In the genomic region with DNA sequence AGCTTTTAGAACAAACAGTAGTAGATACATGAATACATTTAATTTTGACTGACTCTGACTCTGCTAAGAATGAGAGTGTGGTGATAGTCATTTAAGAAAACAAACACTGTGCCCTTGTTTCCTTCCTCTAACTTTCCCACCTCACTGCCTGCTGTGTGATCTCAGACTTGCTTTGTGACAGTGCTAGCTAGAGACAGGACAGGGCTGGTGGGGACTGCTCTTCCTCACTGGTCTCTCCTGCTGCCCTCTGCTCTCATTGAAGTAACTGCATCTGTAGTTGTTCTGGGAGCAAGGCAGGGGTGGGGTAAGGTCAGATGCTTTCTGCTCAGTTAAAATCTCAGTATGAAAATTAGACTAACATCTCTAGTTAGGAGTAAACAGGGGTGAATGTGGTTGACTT, we compare ENCODE assay signal across 9 mouse cellular contexts.
DNase-seq lines count a peak whose midpoint lies in the region; ATAC-seq and TF ChIP-seq lines count a peak whose summit lies in the region.
"Had no signal": no experiment of that assay in that cellular context is flagged by ENCODE, and none has a peak within 500 bp of the region (broad histone marks: within the 10 kb centered on the region; RNA-seq: fewer than 3 reads in every experiment).

No protein-coding gene starts in this region.

- H3K9me3 ChIP-seq in forebrain, embryonic 10.5 days = no peaks in the 10 kb centered on the region; the same call in 1 of the 2 replicates
- H3K9me3 ChIP-seq in forebrain, embryonic 13.5 days (replicated peaks) = no peaks in the 10 kb centered on the region
- no peaks in the 10 kb centered on the region for H3K9me3 ChIP-seq in heart, postnatal 0 days (replicated peaks; ENCODE audit: control insufficient read depth, low read length)

- peaks cover 41% of the 10 kb centered on the region for H3K4me1 ChIP-seq in forebrain, embryonic 10.5 days
- peaks cover 27% of the 10 kb centered on the region for H3K4me1 ChIP-seq in forebrain, embryonic 13.5 days
- H3K4me1 ChIP-seq in heart, postnatal 0 days (ENCODE audit: control insufficient read depth, insufficient read depth) = peaks cover 19% of the 10 kb centered on the region

- no peak overlapping the region for H3ac ChIP-seq in myocyte (ENCODE audit: control insufficient read depth, insufficient read length)

- no peak for TF ChIP-seq CTCF in heart, postnatal 0 days (IDR thresholded peaks at IDR 0.05; ENCODE audit: low read depth)

- no peak for DNase-seq in forebrain, embryonic 10.5 days (ENCODE audit: extremely low spot score, low spot score)
- DNase-seq in lung, postnatal 36 days = peak; percentile 20
- DNase-seq in lung, adult 18-20 months = no peak
- peak; percentile 32 for DNase-seq in heart, postnatal 0 days (ENCODE audit: low spot score)
- no peak for DNase-seq in left cerebral cortex, adult 9 months (ENCODE audit: low spot score in 2 of 2)
- DNase-seq in kidney, postnatal 4 days = no peak
- DNase-seq: cerebellum, adult 8-10 months had no signal

- H3K9ac ChIP-seq in forebrain, embryonic 13.5 days = no peak overlapping the region
- H3K9ac ChIP-seq in heart, postnatal 0 days (replicated peaks; ENCODE audit: low read depth, low read length) = no peak overlapping the region

- H3K79me2 ChIP-seq in myocyte (ENCODE audit: control insufficient read depth, insufficient read depth) = peaks cover 87% of the 10 kb centered on the region

- 0 out of 2 replicates have a peak overlapping the region, but pooled peaks have one; percentile 31 for H3K27ac ChIP-seq in forebrain, embryonic 10.5 days
- H3K27ac ChIP-seq in forebrain, embryonic 13.5 days = no peak overlapping the region
- H3K27ac ChIP-seq in heart, postnatal 0 days (ENCODE audit: low read depth) = no peak overlapping the region

- H3K4me2 ChIP-seq in forebrain, embryonic 13.5 days = no peak overlapping the region
- peak overlapping the region; percentile 11; the same call in 1 of the 2 replicates for H3K4me2 ChIP-seq in heart, postnatal 0 days (ENCODE audit: low read depth, low read length)
- peak overlapping the region; percentile 95 for H3K4me2 ChIP-seq in myocyte (ENCODE audit: low read depth)

- TF ChIP-seq POLR2A in myocyte (IDR thresholded peaks at IDR 0.05; ENCODE audit: insufficient read length, low read depth) = no peak

- no peaks in the 10 kb centered on the region for H3K27me3 ChIP-seq in forebrain, embryonic 10.5 days (ENCODE audit: poor library complexity, severe bottlenecking)
- H3K27me3 ChIP-seq in forebrain, embryonic 13.5 days = no peaks in the 10 kb centered on the region
- H3K27me3 ChIP-seq in heart, postnatal 0 days (ENCODE audit: control insufficient read depth, insufficient read depth, low read length) = no peaks in the 10 kb centered on the region
- no peaks in the 10 kb centered on the region for H3K27me3 ChIP-seq in myocyte (ENCODE audit: control insufficient read depth, insufficient read depth, insufficient read length)

- no peak overlapping the region for H3K4me3 ChIP-seq in forebrain, embryonic 10.5 days
- H3K4me3 ChIP-seq in forebrain, embryonic 13.5 days = no peak overlapping the region
- H3K4me3 ChIP-seq in heart, postnatal 0 days (ENCODE audit: low read depth, low read length) = no peak overlapping the region
- peak overlapping the region; percentile 50 for H3K4me3 ChIP-seq in myocyte

- ATAC-seq in forebrain, embryonic 13.5 days = no peak
- no peak for ATAC-seq in heart, postnatal 0 days (ENCODE audit: insufficient read depth, low read depth)

- H3K36me3 ChIP-seq in forebrain, embryonic 10.5 days (replicated peaks) = peaks cover 34% of the 10 kb centered on the region
- H3K36me3 ChIP-seq in forebrain, embryonic 13.5 days (ENCODE audit: poor library complexity, severe bottlenecking) = peaks cover 8% of the 10 kb centered on the region
- peaks cover 11% of the 10 kb centered on the region for H3K36me3 ChIP-seq in heart, postnatal 0 days (replicated peaks; ENCODE audit: control insufficient read depth, insufficient read depth, low read length)
- H3K36me3 ChIP-seq in myocyte (ENCODE audit: control insufficient read depth, insufficient read depth) = peaks cover 14% of the 10 kb centered on the region

- TF ChIP-seq EP300 in heart, postnatal 0 days (IDR thresholded peaks at IDR 0.05; ENCODE audit: low read depth) = no peak

TF ChIP-seq in myocyte, 11 proteins besides CTCF, POLR2A, EP300 and RAD21:
- TF ChIP-seq CEBPB (IDR thresholded peaks at IDR 0.05; ENCODE audit: insufficient read depth, poor library complexity, severe bottlenecking) (no peak), POLR2AphosphoS2 (IDR thresholded peaks at IDR 0.05; ENCODE audit: insufficient read length, low read depth) (no peak)
TF ChIP-seq in myocyte: peak in this region for 0.

Comparison
In these comparisons a context has a peak if more than half of its experiments do, and no peak if none do; other contexts are left out.
1. DNase-seq: peak in lung, postnatal 36 days (single experiment) and heart, postnatal 0 days (single experiment); none in forebrain, embryonic 10.5 days (single experiment), lung, adult 18-20 months (0 of 2), left cerebral cortex, adult 9 months (0 of 2) and kidney, postnatal 4 days (0 of 2).